Mouse (Mus musculus): ENCODE results near the gene Arhgef26.

- no peak for TF ChIP-seq CTCF (IDR thresholded peaks at IDR 0.05; ENCODE audit: control insufficient read depth, insufficient read depth, insufficient replicate concordance, low read depth, low read length)
- TF ChIP-seq POLR2A (IDR thresholded peaks at IDR 0.05; ENCODE audit: control insufficient read depth, low read depth, low read length) = no peak
These were observed 126.1 kb downstream of the Arhgef26 start for GRCm38 (mm10) chr3:62464276-62464675.
